Mouse (Mus musculus) macrophage (primary cell): ENCODE data around the gene Mien1. TPM values are rescaled to one million over a fixed set of nuclear protein-coding genes. Genes with fewer than 3 reads are reported as not detected.

Experiments used
- H3K27ac ChIP-seq: fragments of 350-480 bp; formaldehyde crosslinking; 2 replicates; pipeline ENCODE4 v1.9.0; 2021
- H3K36me3 ChIP-seq: fragments of 350-480 bp; formaldehyde crosslinking; 2 replicates; pipeline ENCODE4 v1.9.0; 2021; ENCODE audit errors: inconsistent target
- H3K4me3 ChIP-seq: fragments of 350-480 bp; formaldehyde crosslinking; 2 replicates; pipeline ENCODE4 v1.9.0; 2021; ENCODE audit errors: inconsistent target
- H3K79me2 ChIP-seq: fragments of 350-480 bp; formaldehyde crosslinking; 2 replicates; pipeline ENCODE4 v1.9.0; 2021; ENCODE audit errors: inconsistent target
- WGBS: methylation state at CpG from one replicate; pipeline ENCODE4 v1.1.7; 2026; ENCODE audit warnings: inconsistent platforms; ENCODE audit not compliant: missing documents; 5-methylcytosine and 5-hydroxymethylcytosine counted together
- polyA plus RNA-seq: library from polyadenylated mRNA; stranded (reverse); fragments of 250-400 nt; gene quantifications from 3 replicates; pipeline ENCODE4 v1.2.4, GENCODE M21; 2018; ENCODE audit warnings: inconsistent platforms

Mien1 gene
- polyA plus RNA-seq, 1 experiment from 2014 or later, result 48.5 TPM

- WGBS, result 62% methylated on average over 6 of the region's 6 CpGs
- Histone ChIP-seq H3K4me3 (no peak overlapping the region), H3K36me3 (no peaks in the 10 kb centered on the region), H3K79me2 (no peaks in the 10 kb centered on the region), H3K27ac (no peak overlapping the region)
Measured at GRCm38 (mm10) chr11:98470795-98471194, 32.0 kb upstream of the Mien1 start.

GRCm38 (mm10) chr11:98469761-98470714 lies 31.2 kb upstream of the Mien1 start:
- no peak overlapping the region for H3K27ac ChIP-seq
- WGBS, result 47% methylated on average over 22 of the region's 22 CpGs
- H3K79me2 ChIP-seq, result no peaks in the 10 kb centered on the region
- no peaks in the 10 kb centered on the region for H3K36me3 ChIP-seq
- H3K4me3 ChIP-seq, result no peak overlapping the region

GRCm38 (mm10) chr11:98464516-98464915 lies 25.7 kb upstream of the Mien1 start:
- no peaks in the 10 kb centered on the region for H3K79me2 ChIP-seq
- no peak overlapping the region for H3K4me3 ChIP-seq
- WGBS, result 68% methylated on average over 6 of the region's 6 CpGs
- H3K27ac ChIP-seq, result no peak overlapping the region
- H3K36me3 ChIP-seq, result no peaks in the 10 kb centered on the region

GRCm38 (mm10) chr11:98463911-98464310 lies 25.1 kb upstream of the Mien1 start:
- WGBS, result 71% methylated on average over 9 of the region's 9 CpGs
- H3K4me3 ChIP-seq, result no peak overlapping the region
- no peaks in the 10 kb centered on the region for H3K36me3 ChIP-seq
- H3K79me2 ChIP-seq, result no peaks in the 10 kb centered on the region
- H3K27ac ChIP-seq, result no peak overlapping the region

GRCm38 (mm10) chr11:98462255-98462654 lies 23.5 kb upstream of the Mien1 start:
- WGBS, result 91% methylated on average over 6 of the region's 6 CpGs
- Histone ChIP-seq H3K27ac (no peak overlapping the region), H3K4me3 (no peak overlapping the region), H3K36me3 (no peaks in the 10 kb centered on the region), H3K79me2 (no peaks in the 10 kb centered on the region)

- Histone ChIP-seq H3K36me3 (no peaks in the 10 kb centered on the region), H3K79me2 (no peaks in the 10 kb centered on the region), H3K27ac (no peak overlapping the region), H3K4me3 (no peak overlapping the region)
- 23% methylated on average over 6 of the region's 6 CpGs for WGBS
Measured at GRCm38 (mm10) chr11:98461109-98461720, 22.4 kb upstream of the Mien1 start.

- H3K79me2 ChIP-seq, result no peaks in the 10 kb centered on the region
- no peaks in the 10 kb centered on the region for H3K36me3 ChIP-seq
- WGBS, result 88% methylated on average over 9 of the region's 9 CpGs
- H3K4me3 ChIP-seq, result no peak overlapping the region
- no peak overlapping the region for H3K27ac ChIP-seq
Measured at GRCm38 (mm10) chr11:98459860-98460259, 21.1 kb upstream of the Mien1 start.

- no peak overlapping the region for H3K27ac ChIP-seq
- 31% methylated on average over 11 of the region's 11 CpGs for WGBS
- no peaks in the 10 kb centered on the region for H3K79me2 ChIP-seq
- no peaks in the 10 kb centered on the region for H3K36me3 ChIP-seq
- H3K4me3 ChIP-seq, result no peak overlapping the region
Measured at GRCm38 (mm10) chr11:98459071-98459741, 20.4 kb upstream of the Mien1 start.

GRCm38 (mm10) chr11:98458121-98458990 lies 19.6 kb upstream of the Mien1 start:
- 7% methylated on average over 29 of the region's 30 CpGs for whole genome bisulfite sequencing
- Histone ChIP-seq H3K27ac (no peak overlapping the region), H3K79me2 (no peaks in the 10 kb centered on the region), H3K4me3 (no peak overlapping the region), H3K36me3 (no peaks in the 10 kb centered on the region)

- WGBS, result 1% methylated on average over 39 of the region's 64 CpGs
- Histone ChIP-seq H3K79me2 (no peaks in the 10 kb centered on the region), H3K36me3 (no peaks in the 10 kb centered on the region), H3K4me3 (peak overlapping the region; percentile 17; the same call in 1 of the 2 replicates), H3K27ac (no peak overlapping the region)
Measured at GRCm38 (mm10) chr11:98457367-98458120, 18.8 kb upstream of the Mien1 start.

- H3K27ac ChIP-seq, result no peak overlapping the region
- H3K79me2 ChIP-seq, result no peaks in the 10 kb centered on the region
- peak overlapping the region; percentile 17; the same call in 1 of the 2 replicates for H3K4me3 ChIP-seq
- no peaks in the 10 kb centered on the region for H3K36me3 ChIP-seq
- WGBS, result 34% methylated on average over 9 of the region's 9 CpGs
Measured at GRCm38 (mm10) chr11:98456945-98457344, 18.2 kb upstream of the Mien1 start.

- WGBS, result 82% methylated on average over 5 of the region's 5 CpGs
- H3K4me3 ChIP-seq, result no peak overlapping the region
- H3K27ac ChIP-seq, result no peak overlapping the region
Measured at GRCm38 (mm10) chr11:98456545-98456944, 17.8 kb upstream of the Mien1 start.

GRCm38 (mm10) chr11:98455484-98455883 lies 16.7 kb upstream of the Mien1 start:
- no peak overlapping the region for H3K27ac ChIP-seq
- WGBS, result 90% methylated on average over 4 of the region's 4 CpGs
- no peaks in the 10 kb centered on the region for H3K79me2 ChIP-seq
- no peak overlapping the region for H3K4me3 ChIP-seq
- no peaks in the 10 kb centered on the region for H3K36me3 ChIP-seq

More at GRCm38 (mm10) chr11:98456545-98456944, 17.8 kb upstream of the Mien1 start:
- H3K79me2 ChIP-seq, result no peaks in the 10 kb centered on the region
- no peaks in the 10 kb centered on the region for H3K36me3 ChIP-seq
